Mouse (Mus musculus) E14TG2a.4 (cell line): ENCODE measurements around the gene Mrpl12.

Experiments
- CTCF ChIP-seq: conservative IDR thresholded peaks from 2 replicates; pipeline ENCODE4 v1.5.1; 2014; ENCODE audit warnings: low read length
- NANOG ChIP-seq: IDR thresholded peaks from 2 replicates; pipeline ENCODE4 v1.6.1; 2014; ENCODE audit warnings: borderline replicate concordance, low read length, mixed read lengths
- POU5F1 ChIP-seq: IDR thresholded peaks from 2 replicates; pipeline ENCODE4 v1.6.1; 2014; ENCODE audit warnings: low read length, borderline replicate concordance

- no peak for TF ChIP-seq CTCF
- no peak for TF ChIP-seq NANOG
- TF ChIP-seq POU5F1 = no peak
Observed at GRCm38 (mm10) chr11:120491317-120492023, 7.1 kb downstream of the Mrpl12 start, which contains the start of gene Slc25a10.
